Mouse (Mus musculus): ENCODE data around the gene Myo10.

Myo10 gene

GRCm38 (mm10) chr15:25830426-25830825 is 208.1 kb downstream of the Myo10 start:
- in situ Hi-C loops (cut with MboI) = no loop called here

GRCm38 (mm10) chr15:25834282-25834681 is 212.0 kb downstream of the Myo10 start:
- in situ Hi-C loops (cut with MboI) = no loop called here

- in situ Hi-C loops (cut with MboI) = no loop called here
Measured at GRCm38 (mm10) chr15:25834920-25835674, 212.8 kb downstream of the Myo10 start.

- in situ Hi-C loops (cut with MboI) = no loop called here
Measured at GRCm38 (mm10) chr15:25842462-25843085, 220.2 kb downstream of the Myo10 start.

- in situ Hi-C loops (cut with MboI) = no loop called here
Measured at GRCm38 (mm10) chr15:25843086-25843991, 221.0 kb downstream of the Myo10 start, which contains the start of gene Retreg1. Gene Retreg1, plus strand, starts transcription at chr15:25843180.

GRCm38 (mm10) chr15:25844013-25844570 is 221.8 kb downstream of the Myo10 start:
- in situ Hi-C loops (cut with MboI) = no loop called here

- in situ Hi-C loops (cut with MboI) = no loop called here
Measured at GRCm38 (mm10) chr15:25844771-25845170, 222.4 kb downstream of the Myo10 start.

- in situ Hi-C loops (cut with MboI) = no loop called here
Measured at GRCm38 (mm10) chr15:25847576-25848168, 225.3 kb downstream of the Myo10 start.

- in situ Hi-C loops (cut with MboI) = no loop called here
Measured at GRCm38 (mm10) chr15:25850552-25850951, 228.2 kb downstream of the Myo10 start.

GRCm38 (mm10) chr15:25854270-25854904 is 232.1 kb downstream of the Myo10 start:
- in situ Hi-C loops (cut with MboI) = no loop called here

GRCm38 (mm10) chr15:25858611-25859058 is 236.3 kb downstream of the Myo10 start:
- in situ Hi-C loops (cut with MboI) = no loop called here

GRCm38 (mm10) chr15:25859469-25859868 is 237.1 kb downstream of the Myo10 start:
- in situ Hi-C loops (cut with MboI) = no loop called here

- in situ Hi-C loops (cut with MboI) = no loop called here
Measured at GRCm38 (mm10) chr15:25861900-25862299, 239.6 kb downstream of the Myo10 start.

All from mature B cell (primary cell).